Mouse (Mus musculus) C2C12 (cell line): Measurements from ENCODE around the gene Psmc3.

Experiments used
- CTCF ChIP-seq: IDR thresholded peaks from one replicate; pipeline ENCODE4 v1.5.1; 2011; ENCODE audit not compliant: control insufficient read depth, insufficient read depth, insufficient read length
- USF1 ChIP-seq: IDR thresholded peaks from one replicate; pipeline ENCODE4 v1.6.1; 2011; ENCODE audit warnings: low read depth, mild to moderate bottlenecking, control low read depth, moderate library complexity

GRCm38 (mm10) chr2:91041786-91042185, 12.0 kb upstream of the Psmc3 start:
- no peak for TF ChIP-seq CTCF
- TF ChIP-seq USF1, result no peak
